Mouse (Mus musculus) C3H10T1/2 (cell line): ENCODE results near the gene Olfr248. TPM values are rescaled to one million over a fixed set of nuclear protein-coding genes. Genes with fewer than 3 reads are reported as not detected.

Experiments used
- polyA plus RNA-seq, 2 experiments: library from polyadenylated mRNA; unstranded; fragments of >200 nt; fragmentation: generic; extraction: Trizol; gene quantifications; one replicate each; pipeline ENCODE4 v1.2.1; 2012; ENCODE audit warnings: missing spikeins in 2 of 2

Gene Olfr248
- polyA plus RNA-seq, result not detected

GRCm38 (mm10) chr1:174390746-174391145 lies at the start of gene Olfr248:
TSS of gene Olfr248 (plus strand) at chr1:174391046.

GRCm38 (mm10) chr1:174364882-174365451 lies 25.9 kb upstream of the Olfr248 start, which contains the start of gene Olfr417:
TSS of gene Olfr417 (plus strand) at chr1:174365122.

GRCm38 (mm10) chr1:174423764-174424163 lies 32.9 kb downstream of the Olfr248 start, which contains the start of gene Olfr414:
TSS of gene Olfr414 (plus strand) at chr1:174424064.

Other genes starting within 250 kb of the Olfr248 start
- not detected for gene Olfr420, start 235.4 kb upstream of the Olfr248 start, polyA plus RNA-seq
- not detected for gene Spta1, start 218.3 kb upstream of the Olfr248 start, polyA plus RNA-seq
- gene Olfr419, start 139.0 kb upstream of the Olfr248 start, polyA plus RNA-seq, result not detected
- not detected for gene Mptx1, start 60.5 kb upstream of the Olfr248 start, polyA plus RNA-seq
- not detected for gene Olfr417, start 25.9 kb upstream of the Olfr248 start, polyA plus RNA-seq
- not detected for gene Olfr414, start 33.0 kb downstream of the Olfr248 start, polyA plus RNA-seq
- gene Olfr220, start 51.0 kb downstream of the Olfr248 start, polyA plus RNA-seq, result not detected
- gene Fmn2, start 110.8 kb downstream of the Olfr248 start, polyA plus RNA-seq, result under 1 TPM in 1 of 2 experiments, not detected in 1; 0.01 TPM